In genomic region chr12:52242712-52243111, GRCm38 (mm10) we compare ENCODE assay signal across 26 mouse cellular contexts.
"Had no signal": no experiment of that assay in that cellular context is flagged by ENCODE, and none has a peak within 500 bp of the region (broad histone marks: within the 10 kb centered on the region; RNA-seq: fewer than 3 reads in every experiment).

No protein-coding gene starts in this region.

- H3K4me1 ChIP-seq: heart, embryonic 10.5 days; heart, embryonic 12.5 days; hindbrain, embryonic 13.5 days; hindbrain, embryonic 15.5 days; kidney, embryonic 15.5 days; limb, embryonic 13.5 days; limb, embryonic 15.5 days; liver, embryonic 12.5 days had no signal

- H3K27ac ChIP-seq: gastrocnemius, adult 2 months; heart, embryonic 10.5 days; hindbrain, embryonic 13.5 days; hindbrain, embryonic 15.5 days; hindbrain, postnatal 0 days; kidney, embryonic 15.5 days; kidney, postnatal 0 days; limb, embryonic 13.5 days; limb, embryonic 15.5 days; liver, embryonic 12.5 days; liver, embryonic 14.5 days had no signal

- H3K27me3 ChIP-seq: heart, embryonic 12.5 days; hindbrain, embryonic 13.5 days; hindbrain, embryonic 15.5 days; kidney, embryonic 15.5 days; limb, embryonic 13.5 days; limb, embryonic 15.5 days; liver, embryonic 12.5 days had no signal

- H3K4me3 ChIP-seq: gastrocnemius, adult 2 months; heart, embryonic 10.5 days; heart, embryonic 12.5 days; hindbrain, embryonic 13.5 days; hindbrain, embryonic 15.5 days; kidney, embryonic 15.5 days; limb, embryonic 13.5 days; limb, embryonic 15.5 days; liver, embryonic 12.5 days had no signal

- H3K4me2 ChIP-seq: heart, embryonic 12.5 days; hindbrain, embryonic 13.5 days; hindbrain, embryonic 15.5 days; kidney, embryonic 15.5 days; limb, embryonic 13.5 days; limb, embryonic 15.5 days; liver, embryonic 12.5 days had no signal

- H3K9me3 ChIP-seq: heart, embryonic 10.5 days; heart, embryonic 12.5 days; hindbrain, embryonic 13.5 days; hindbrain, embryonic 15.5 days; kidney, embryonic 15.5 days; limb, embryonic 13.5 days; limb, embryonic 15.5 days; liver, embryonic 12.5 days had no signal

- DNase-seq: gastrocnemius, adult 2 months; gastrocnemius, postnatal 10 days; gastrocnemius, postnatal 25 days; heart, adult 18-20 months; heart, postnatal 10 days; heart, postnatal 36 days; kidney, adult 11 months; kidney, adult 2 months; kidney, adult 9 months; kidney, postnatal 14 days; kidney, postnatal 36 days; layer of hippocampus, adult 9-11 months; layer of hippocampus, postnatal 36 days; left cerebral cortex, postnatal 4 days had no signal

- ATAC-seq: hindbrain, postnatal 0 days; intestine, embryonic 16.5 days; liver, embryonic 12.5 days had no signal

- H3K36me3 ChIP-seq: heart, embryonic 10.5 days; heart, embryonic 12.5 days; hindbrain, embryonic 13.5 days; hindbrain, embryonic 15.5 days; kidney, embryonic 15.5 days; limb, embryonic 13.5 days; limb, embryonic 15.5 days; liver, embryonic 12.5 days had no signal

- H3K9ac ChIP-seq: heart, embryonic 12.5 days; hindbrain, embryonic 13.5 days; hindbrain, embryonic 15.5 days; kidney, embryonic 15.5 days; limb, embryonic 13.5 days; limb, embryonic 15.5 days; liver, embryonic 12.5 days; liver, embryonic 14.5 days had no signal
